Mouse (Mus musculus) adrenal gland, postnatal 10 days (tissue): ENCODE results near the gene Tbc1d15. TPM values are rescaled to one million over a fixed set of nuclear protein-coding genes. Genes with fewer than 3 reads are reported as not detected.
"Not testable (repeated sequence)": the region's sequence is repeated elsewhere in the genome, so short reads cannot be mapped to it uniquely, and the experiment has no call there.

Source experiments
- DNase-seq: peaks from one replicate; pipeline ENCODE4 v3.0.0; 2021; ENCODE audit warnings: mixed read lengths
- total RNA-seq, 2 experiments: library from RNA; stranded (reverse); gene quantifications; 2 replicates each; pipeline ENCODE4 v1.2.3; 2021

The Tbc1d15 gene
- total RNA-seq, 2 experiments from 2014 or later, result 83.4 to 87.4 TPM

- DNase-seq, result no peak
These were observed 5.8 kb downstream of the Tbc1d15 start for GRCm38 (mm10) chr10:115245488-115245887.

- no peak for DNase-seq
These were observed 10.1 kb downstream of the Tbc1d15 start for GRCm38 (mm10) chr10:115241082-115241595.

- DNase-seq, result no peak
These were observed 13.3 kb downstream of the Tbc1d15 start for GRCm38 (mm10) chr10:115237931-115238330.

- no peak for DNase-seq
These were observed 14.5 kb downstream of the Tbc1d15 start for GRCm38 (mm10) chr10:115236733-115237132.

- DNase-seq, result no peak
These were observed 15.8 kb downstream of the Tbc1d15 start for GRCm38 (mm10) chr10:115235501-115235900.

GRCm38 (mm10) chr10:115233798-115234197 lies 17.5 kb downstream of the Tbc1d15 start:
- no peak for DNase-seq

GRCm38 (mm10) chr10:115232513-115232912 lies 18.8 kb downstream of the Tbc1d15 start:
- no peak for DNase-seq

- DNase-seq, result no peak
These were observed 22.2 kb downstream of the Tbc1d15 start for GRCm38 (mm10) chr10:115229023-115229422.

GRCm38 (mm10) chr10:115226586-115226985 lies 24.7 kb downstream of the Tbc1d15 start:
- no peak for DNase-seq

GRCm38 (mm10) chr10:115223845-115224244 lies 27.4 kb downstream of the Tbc1d15 start:
- no peak for DNase-seq

- no peak for DNase-seq
These were observed 38.2 kb downstream of the Tbc1d15 start for GRCm38 (mm10) chr10:115212916-115213580.

- no peak for DNase-seq
These were observed 45.4 kb downstream of the Tbc1d15 start for GRCm38 (mm10) chr10:115205825-115206224.

GRCm38 (mm10) chr10:115205284-115205683 lies 46.0 kb downstream of the Tbc1d15 start:
- DNase-seq, result no peak

GRCm38 (mm10) chr10:115191214-115191613 lies 60.1 kb downstream of the Tbc1d15 start:
- DNase-seq, result no peak

GRCm38 (mm10) chr10:115187390-115187789 lies 63.9 kb downstream of the Tbc1d15 start:
- no peak for DNase-seq

- peak; percentile 88 for DNase-seq
These were observed 66.6 kb downstream of the Tbc1d15 start, which contains the start of gene Tph2 for GRCm38 (mm10) chr10:115184697-115185096. TSS of gene Tph2 (minus strand) at chr10:115185022.

GRCm38 (mm10) chr10:115181034-115181433 lies 70.2 kb downstream of the Tbc1d15 start:
- DNase-seq, result no peak

GRCm38 (mm10) chr10:115178019-115178418 lies 73.2 kb downstream of the Tbc1d15 start:
- not testable (repeated sequence) for DNase-seq

GRCm38 (mm10) chr10:115175591-115175991 lies 75.7 kb downstream of the Tbc1d15 start:
- DNase-seq, result no peak

GRCm38 (mm10) chr10:115173336-115173735 lies 77.9 kb downstream of the Tbc1d15 start:
- DNase-seq, result no peak

- DNase-seq, result no peak
These were observed 79.9 kb downstream of the Tbc1d15 start for GRCm38 (mm10) chr10:115171351-115171818.

- no peak for DNase-seq
These were observed 80.5 kb downstream of the Tbc1d15 start for GRCm38 (mm10) chr10:115170496-115171350.

GRCm38 (mm10) chr10:115169410-115169809 lies 81.9 kb downstream of the Tbc1d15 start:
- no peak for DNase-seq
